Mouse (Mus musculus): Measurements from ENCODE around the gene Usp10. TPM values are rescaled to one million over a fixed set of nuclear protein-coding genes. Genes with fewer than 3 reads are reported as not detected.

Usp10 gene
- polyA plus RNA-seq, 1 experiment from 2014 or later = 136 TPM

DNA sequence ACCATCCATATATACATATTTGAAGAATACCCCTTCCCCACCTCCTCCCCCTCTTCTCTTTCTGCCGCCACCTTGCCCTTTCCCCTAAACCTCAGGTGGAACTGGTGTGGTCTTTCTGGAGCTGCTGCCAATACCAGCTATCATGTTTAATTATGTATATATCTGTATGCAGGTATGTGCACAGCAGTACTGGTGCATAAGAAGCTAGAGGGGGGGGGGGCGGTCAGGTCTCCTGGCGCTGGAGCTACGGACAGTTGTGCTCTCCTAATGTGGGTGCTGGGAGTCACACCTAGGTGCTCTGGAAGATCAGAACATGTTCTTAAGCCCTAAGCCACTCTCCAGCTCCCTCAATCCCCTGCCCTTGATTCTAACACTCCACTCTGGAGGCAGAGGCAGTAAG is 13.1 kb upstream of the Usp10 start:
- ATAC-seq = no peak
- Histone ChIP-seq H3K4me1 (peaks cover 21% of the 10 kb centered on the region), H3K4me3 (no peak overlapping the region), H3K36me3 (no peaks in the 10 kb centered on the region), H3K4me2 (no peak overlapping the region), H3K27me3 (replicated peaks) (peaks cover 53% of the 10 kb centered on the region), H3K27ac (no peak overlapping the region), H3K9ac (no peak overlapping the region), H3K9me3 (replicated peaks) (no peaks in the 10 kb centered on the region)
- 57% methylated on average over 4 of the region's 4 CpGs for WGBS (ENCODE audit: insufficient replicate concordance)

DNA sequence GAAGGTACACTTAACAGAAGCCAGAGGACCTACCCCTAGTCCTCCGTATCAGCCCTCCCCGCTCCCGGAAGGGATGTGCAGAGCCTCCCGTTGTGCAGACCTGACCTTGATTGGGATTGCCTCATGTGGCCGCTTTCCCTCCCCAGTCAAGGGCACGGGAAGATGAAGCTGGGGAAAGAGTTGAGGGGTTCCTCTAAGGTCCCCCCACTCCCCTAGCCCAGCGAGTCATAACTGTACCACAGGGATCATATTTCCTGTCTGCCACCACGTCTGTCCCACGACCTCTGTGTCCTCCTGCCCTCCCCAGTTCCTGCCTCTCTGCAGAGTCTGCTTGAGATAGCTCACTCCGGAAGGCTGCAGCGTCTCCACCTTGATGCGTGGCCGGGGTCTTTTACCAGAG is 12.2 kb upstream of the Usp10 start:
- Histone ChIP-seq H3K4me3 (no peak overlapping the region), H3K27ac (no peak overlapping the region), H3K4me2 (peak overlapping the region; percentile 28), H3K4me1 (peaks cover 21% of the 10 kb centered on the region), H3K36me3 (no peaks in the 10 kb centered on the region), H3K9me3 (replicated peaks) (no peaks in the 10 kb centered on the region), H3K9ac (no peak overlapping the region), H3K27me3 (replicated peaks) (peaks cover 59% of the 10 kb centered on the region)
- ATAC-seq = no peak
- 8% methylated on average over 13 of the region's 13 CpGs for WGBS (ENCODE audit: insufficient replicate concordance)

DNA sequence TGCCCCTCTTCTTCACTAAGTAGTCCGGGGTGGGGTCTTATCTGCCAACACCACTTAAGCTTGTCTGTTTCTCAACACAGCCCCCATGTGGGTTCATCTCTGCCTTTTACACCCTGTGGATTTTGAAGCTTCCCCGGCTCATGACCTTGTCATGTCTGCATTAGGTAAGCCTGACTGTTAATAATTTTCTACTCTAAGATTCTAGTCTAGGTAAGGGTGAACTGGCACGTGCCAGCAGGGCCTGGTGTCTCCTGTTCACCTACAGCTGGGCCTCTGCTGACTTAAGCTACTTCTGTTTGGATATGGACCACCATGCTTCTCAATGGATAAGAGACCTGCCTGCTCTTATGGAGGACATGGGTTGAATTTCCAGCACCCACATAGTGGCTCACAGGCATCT is 8.8 kb upstream of the Usp10 start:
- Histone ChIP-seq H3K27ac (no peak overlapping the region), H3K4me2 (no peak overlapping the region), H3K9me3 (replicated peaks) (no peaks in the 10 kb centered on the region), H3K9ac (no peak overlapping the region), H3K4me3 (no peak overlapping the region), H3K4me1 (peaks cover 21% of the 10 kb centered on the region), H3K27me3 (replicated peaks) (peaks cover 85% of the 10 kb centered on the region), H3K36me3 (no peaks in the 10 kb centered on the region)
- ATAC-seq = no peak
- WGBS (ENCODE audit: insufficient replicate concordance) = 33% methylated on average over 3 of the region's 3 CpGs

DNA sequence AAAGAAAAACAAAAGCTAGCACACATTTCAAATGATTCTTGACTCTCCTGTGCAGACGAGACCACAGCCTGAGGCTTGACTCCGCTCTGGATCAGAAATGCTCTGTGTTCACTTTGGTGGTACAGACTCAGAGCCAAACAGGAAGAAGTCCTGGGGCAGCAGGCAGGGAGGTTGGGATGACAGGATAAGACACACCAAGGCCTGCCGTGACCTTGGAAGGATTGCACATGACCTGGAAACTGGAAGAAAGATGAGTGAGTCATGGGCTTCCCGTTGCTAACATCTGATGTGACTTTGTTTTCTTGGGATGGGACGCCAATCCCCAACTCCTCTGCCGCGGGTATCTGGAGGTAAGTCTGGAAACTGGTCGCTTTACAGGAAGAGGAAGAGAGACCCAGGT is 8.2 kb upstream of the Usp10 start:
- peaks cover 86% of the 10 kb centered on the region for H3K27me3 ChIP-seq (replicated peaks)
- H3K4me1 ChIP-seq = peaks cover 20% of the 10 kb centered on the region
- H3K36me3 ChIP-seq = no peaks in the 10 kb centered on the region
- H3K9ac ChIP-seq = no peak overlapping the region
- no peak overlapping the region for H3K27ac ChIP-seq
- no peak overlapping the region for H3K4me2 ChIP-seq
- H3K4me3 ChIP-seq = no peak overlapping the region
- 60% methylated on average over 8 of the region's 8 CpGs for WGBS (ENCODE audit: insufficient replicate concordance)
- no peaks in the 10 kb centered on the region for H3K9me3 ChIP-seq (replicated peaks)
- no peak for ATAC-seq

DNA sequence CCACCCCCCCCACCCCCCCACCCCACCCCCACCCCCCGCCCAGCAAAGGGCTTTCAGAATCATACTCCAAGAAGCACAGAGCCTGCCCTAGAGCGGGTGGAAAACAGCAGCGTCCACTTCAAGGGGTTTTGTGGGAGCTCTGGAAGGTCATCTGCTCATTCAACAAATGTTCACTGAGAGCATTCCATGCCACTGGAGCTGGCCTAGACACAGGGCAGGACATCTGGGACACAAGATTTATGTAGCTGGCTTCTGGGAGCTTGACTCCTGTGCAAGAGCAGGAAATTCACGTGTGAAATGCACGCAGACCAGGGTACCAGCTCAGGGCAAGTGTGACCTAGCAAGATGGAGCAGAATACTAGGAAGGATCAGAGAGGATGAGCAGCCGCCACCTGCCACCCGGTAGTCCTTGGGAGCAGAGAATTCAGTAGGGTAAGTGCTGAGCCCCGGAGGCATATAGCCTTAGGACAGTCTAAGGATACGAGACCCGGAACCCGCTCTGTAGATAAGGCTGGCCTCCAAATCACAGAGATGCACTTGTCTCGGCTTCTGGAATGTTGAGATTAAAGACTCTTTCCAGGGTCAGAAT is 5.7 kb upstream of the Usp10 start:
- H3K9me3 ChIP-seq (replicated peaks) = no peaks in the 10 kb centered on the region
- peaks cover 66% of the 10 kb centered on the region for H3K27me3 ChIP-seq (replicated peaks)
- H3K27ac ChIP-seq = no peak overlapping the region
- no peak overlapping the region for H3K4me3 ChIP-seq
- WGBS (ENCODE audit: insufficient replicate concordance) = 52% methylated on average over 12 of the region's 12 CpGs
- no peak overlapping the region for H3K4me2 ChIP-seq
- ATAC-seq = no peak
- H3K36me3 ChIP-seq = no peaks in the 10 kb centered on the region
- H3K4me1 ChIP-seq = peaks cover 27% of the 10 kb centered on the region
- no peak overlapping the region for H3K9ac ChIP-seq

DNA sequence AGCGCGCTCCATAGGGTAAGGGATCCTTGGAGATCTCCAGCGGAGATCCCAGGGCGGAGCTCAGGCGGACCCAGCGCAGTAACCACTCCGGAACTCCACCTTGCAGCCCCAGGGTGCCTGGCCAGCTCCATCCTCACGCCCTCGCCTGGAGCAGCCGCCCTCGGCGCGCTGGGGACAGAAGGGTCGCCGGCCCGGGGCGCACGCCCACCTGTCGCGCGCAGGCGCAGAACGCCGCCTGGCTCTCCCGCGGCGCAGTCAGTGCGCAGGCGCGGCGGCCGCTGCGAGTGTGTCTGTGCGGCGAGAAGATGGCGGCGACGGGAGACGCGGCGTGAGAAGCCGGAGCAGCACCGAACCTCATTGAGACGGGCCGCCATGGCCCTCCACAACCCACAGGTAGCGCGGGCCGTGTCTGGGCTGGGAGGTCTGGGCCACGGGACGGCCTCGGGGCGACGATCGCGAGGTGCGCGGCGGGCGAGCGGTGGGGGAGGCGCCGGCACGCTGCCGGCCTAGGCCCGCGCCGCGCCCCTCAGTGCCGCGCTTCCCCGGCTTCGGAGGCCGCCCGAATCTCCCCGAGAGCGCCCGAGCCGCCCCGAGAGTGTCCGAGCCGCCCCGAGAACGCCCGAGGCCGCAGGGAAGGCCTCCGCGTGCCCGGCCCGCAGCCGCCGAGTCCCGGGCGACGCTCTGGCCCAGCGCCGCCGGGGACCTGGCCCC is 542 bp downstream of the Usp10 start, which contains the start of gene Gm20388:
Gene Gm20388 (plus strand): TSS at position 295 of the 711 bp plus-strand sequence.
- under 1% methylated on average over 95 of the region's 97 CpGs for WGBS (ENCODE audit: insufficient replicate concordance)

DNA sequence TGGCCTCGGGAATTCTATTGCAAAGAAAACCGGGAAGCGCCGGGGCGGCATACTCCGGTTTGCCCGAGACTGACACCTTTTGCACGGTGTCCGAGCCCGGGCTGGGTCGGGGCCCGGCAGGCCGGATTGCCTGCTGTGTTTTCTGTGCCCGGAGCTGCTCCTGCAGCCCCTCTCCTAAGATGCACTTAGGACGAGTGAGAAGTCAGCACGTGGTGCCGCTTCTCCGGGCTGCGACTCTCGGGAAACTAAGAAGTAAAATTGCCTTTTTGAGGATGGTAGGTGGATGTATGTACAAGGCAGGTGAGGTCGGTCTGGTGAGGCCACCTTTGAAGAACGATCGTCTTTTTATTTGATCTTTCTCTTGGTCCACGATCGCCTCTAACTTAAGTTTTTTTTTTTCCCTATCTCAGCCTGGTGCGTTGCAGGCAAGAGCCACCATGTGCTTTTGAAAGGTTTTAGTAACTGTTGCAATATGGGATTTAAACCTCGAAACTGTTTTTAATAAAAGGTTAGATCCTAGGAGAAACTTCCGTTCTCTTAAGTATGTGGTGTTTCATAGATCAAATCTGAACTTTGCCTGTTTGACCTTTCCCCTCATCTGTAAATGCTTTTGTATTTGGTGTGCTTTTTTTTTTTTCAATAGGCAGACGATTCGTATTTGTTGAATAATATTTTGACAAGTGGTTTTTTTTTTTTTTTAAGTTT is 1.2 kb downstream of the Usp10 start:
- H3K27ac ChIP-seq = peak overlapping the region; percentile 95
- H3K9ac ChIP-seq = peak overlapping the region; percentile 97
- peak overlapping the region; percentile 91 for H3K4me2 ChIP-seq
- H3K27me3 ChIP-seq (replicated peaks) = 0 out of 2 replicates have a peak, but pooled peaks cover 8% of the 10 kb centered on the region
- no peaks in the 10 kb centered on the region for H3K9me3 ChIP-seq (replicated peaks)
- peak overlapping the region; percentile 88 for H3K4me3 ChIP-seq
- H3K4me1 ChIP-seq = peaks cover 75% of the 10 kb centered on the region
- ATAC-seq = peak; percentile 47
- under 1% methylated on average over 30 of the region's 30 CpGs for WGBS (ENCODE audit: insufficient replicate concordance)
- peaks cover 8% of the 10 kb centered on the region; the same call in 1 of the 2 replicates for H3K36me3 ChIP-seq

More for the DNA sequence above, 542 bp downstream of the Usp10 start, which contains the start of gene Gm20388:
- peaks cover 67% of the 10 kb centered on the region for H3K4me1 ChIP-seq
- no peaks in the 10 kb centered on the region for H3K9me3 ChIP-seq (replicated peaks)
- peaks cover 8% of the 10 kb centered on the region; the same call in 1 of the 2 replicates for H3K36me3 ChIP-seq
- H3K4me2 ChIP-seq = peak within 1 kb of the TSS; percentile 91
- peak within 1 kb of the TSS; percentile 88 for H3K4me3 ChIP-seq
- H3K27ac ChIP-seq = peak within 1 kb of the TSS; percentile 95
- peak within 1 kb of the TSS; percentile 97 for H3K9ac ChIP-seq
- peak; percentile 88 for ATAC-seq
- 0 out of 2 replicates have a peak, but pooled peaks cover 11% of the 10 kb centered on the region for H3K27me3 ChIP-seq (replicated peaks)

DNA sequence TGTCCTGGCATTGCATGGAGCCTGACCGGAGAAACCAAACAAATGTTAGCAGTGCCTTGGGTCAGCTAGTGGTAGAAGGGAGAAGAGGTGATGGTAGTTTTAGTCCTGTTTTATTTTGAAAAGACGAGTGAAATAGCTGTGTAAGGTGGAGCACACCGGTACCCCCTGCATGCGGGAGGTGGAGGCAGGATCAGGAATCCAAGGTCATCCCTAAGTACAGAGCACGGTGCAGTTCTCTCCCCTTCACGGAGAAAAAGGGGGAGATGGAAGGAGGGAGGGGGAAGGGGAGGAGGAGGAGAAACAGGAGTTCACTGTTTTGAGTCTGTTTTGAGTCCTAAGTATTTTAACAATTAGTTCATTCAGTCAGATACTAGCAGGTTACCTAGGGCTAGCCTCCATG is 2.5 kb downstream of the Usp10 start:
- peaks cover 12% of the 10 kb centered on the region; the same call in 1 of the 2 replicates for H3K36me3 ChIP-seq
- 40% methylated on average over 6 of the region's 6 CpGs for WGBS (ENCODE audit: insufficient replicate concordance)
- H3K27ac ChIP-seq = peak overlapping the region; percentile 99
- no peaks in the 10 kb centered on the region for H3K9me3 ChIP-seq (replicated peaks)
- H3K9ac ChIP-seq = peak overlapping the region; percentile 97
- ATAC-seq = no peak
- peaks cover 83% of the 10 kb centered on the region for H3K4me1 ChIP-seq
- peak overlapping the region; percentile 88 for H3K4me3 ChIP-seq
- peak overlapping the region; percentile 91 for H3K4me2 ChIP-seq
- H3K27me3 ChIP-seq (replicated peaks) = 0 out of 2 replicates have a peak, but pooled peaks cover 5% of the 10 kb centered on the region

DNA sequence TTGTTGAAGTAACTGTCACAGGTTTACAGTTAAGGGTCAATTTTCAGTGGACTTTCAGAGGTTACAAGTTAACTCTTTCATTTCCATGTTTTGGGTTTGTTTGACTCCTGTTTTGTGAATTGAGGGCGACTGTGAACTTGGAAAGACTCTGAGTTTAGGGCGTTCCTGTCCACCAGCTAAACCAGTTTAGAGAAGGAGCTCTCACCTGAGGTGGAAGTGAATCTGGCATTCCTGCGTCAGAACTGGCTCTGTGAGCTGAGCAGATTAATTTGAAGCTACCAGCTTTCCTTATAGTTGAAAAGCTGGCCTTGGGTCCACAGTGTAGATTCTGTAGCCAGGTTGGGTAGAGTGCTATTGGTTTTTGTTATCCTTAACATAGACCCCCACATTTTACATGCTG is 3.0 kb downstream of the Usp10 start:
- Histone ChIP-seq H3K4me1 (peaks cover 83% of the 10 kb centered on the region), H3K27ac (peak overlapping the region; percentile 99), H3K27me3 (replicated peaks) (0 out of 2 replicates have a peak, but pooled peaks cover 2% of the 10 kb centered on the region), H3K9me3 (replicated peaks) (no peaks in the 10 kb centered on the region), H3K36me3 (peaks cover 12% of the 10 kb centered on the region; the same call in 1 of the 2 replicates), H3K4me2 (peak overlapping the region; percentile 91), H3K9ac (peak overlapping the region; percentile 97), H3K4me3 (peak overlapping the region; percentile 88)
- 64% methylated on average over 3 of the region's 3 CpGs for WGBS (ENCODE audit: insufficient replicate concordance)
- ATAC-seq = no peak

DNA sequence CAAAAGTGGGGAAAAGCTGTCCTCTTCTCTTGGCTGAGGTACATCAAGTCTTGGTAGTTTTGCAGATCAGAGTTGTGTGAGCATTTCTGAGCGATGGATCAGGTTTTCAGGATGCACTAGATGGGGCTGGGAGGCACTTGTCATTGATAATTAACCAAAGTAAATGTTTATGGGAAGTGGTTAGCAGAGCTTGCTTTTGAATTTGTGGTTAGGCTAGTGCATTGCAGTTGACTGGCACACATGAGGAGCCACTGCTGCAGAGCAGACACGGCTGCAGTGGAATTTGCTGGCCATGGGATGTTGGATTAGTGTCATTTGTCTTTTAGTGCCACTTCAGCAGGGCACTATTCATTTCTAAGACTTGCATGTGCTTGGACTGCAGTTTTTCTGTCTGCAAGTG is 4.0 kb downstream of the Usp10 start:
- Histone ChIP-seq H3K9ac (peak overlapping the region; percentile 97), H3K4me1 (peaks cover 84% of the 10 kb centered on the region), H3K4me2 (peak overlapping the region; percentile 91), H3K27ac (peak overlapping the region; percentile 99), H3K36me3 (peaks cover 22% of the 10 kb centered on the region), H3K27me3 (replicated peaks) (no peaks in the 10 kb centered on the region), H3K9me3 (replicated peaks) (no peaks in the 10 kb centered on the region), H3K4me3 (peak overlapping the region; percentile 88)
- 18% methylated on average over 2 of the region's 2 CpGs for whole genome bisulfite sequencing (ENCODE audit: insufficient replicate concordance)
- ATAC-seq = no peak

DNA sequence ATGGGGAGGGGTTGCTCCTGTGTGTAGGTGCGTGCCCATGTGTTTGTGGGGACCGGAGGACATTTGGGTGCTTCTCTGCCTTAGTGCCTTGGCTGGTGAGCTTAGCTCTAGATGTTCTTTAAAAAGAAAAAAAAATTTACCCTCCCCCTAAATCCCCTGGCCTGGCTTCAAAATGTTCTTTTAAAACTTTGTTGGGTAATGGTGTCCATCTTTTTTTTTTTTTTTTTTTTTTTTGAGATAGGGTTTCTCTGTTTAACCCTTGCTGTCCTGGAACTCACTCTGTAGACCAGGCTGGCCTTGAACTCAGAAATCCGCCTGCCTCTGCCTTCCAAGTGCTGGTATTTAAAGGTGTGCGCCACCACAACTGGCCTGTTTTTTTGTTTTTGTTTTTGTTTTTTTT is 5.1 kb downstream of the Usp10 start:
- Histone ChIP-seq H3K4me3 (peak overlapping the region; percentile 54; the same call in 1 of the 2 replicates), H3K4me2 (peak overlapping the region; percentile 91), H3K27ac (peak overlapping the region; percentile 99), H3K9me3 (replicated peaks) (no peaks in the 10 kb centered on the region), H3K4me1 (peaks cover 85% of the 10 kb centered on the region), H3K9ac (peak overlapping the region; percentile 64), H3K27me3 (replicated peaks) (no peaks in the 10 kb centered on the region), H3K36me3 (peaks cover 29% of the 10 kb centered on the region)
- no peak for ATAC-seq
- 70% methylated on average over 4 of the region's 4 CpGs for WGBS (ENCODE audit: insufficient replicate concordance)

Measured in liver, embryonic 12.5 days (tissue).